Mouse (Mus musculus) neural tube, embryonic 12.5 days (tissue): ENCODE results near the gene Synrg. TPM values are rescaled to one million over a fixed set of nuclear protein-coding genes. Genes with fewer than 3 reads are reported as not detected.

Experiments
- ATAC-seq: fragments of 200-750 bp; cut with Nextera tagmentation; 2 replicates; pipeline ENCODE4 v1.8.0; 2017; ENCODE audit warnings: low read depth, mild to moderate bottlenecking, moderate TSS enrichment, moderate library complexity; ENCODE audit not compliant: low FRiP score
- H3K27ac ChIP-seq: fragments of 300-500 bp; sonication (generic); 2 replicates; pipeline ENCODE4 v1.5.1; 2016
- H3K27me3 ChIP-seq: fragments of 300-500 bp; sonication (generic); replicated peaks from 2 replicates; pipeline ENCODE4 v1.6.1; 2016; ENCODE audit warnings: mild to moderate bottlenecking
- H3K36me3 ChIP-seq: fragments of 300-500 bp; sonication (generic); 2 replicates; pipeline ENCODE4 v1.6.1; 2016; ENCODE audit warnings: mild to moderate bottlenecking
- H3K4me1 ChIP-seq: fragments of 300-500 bp; sonication (generic); 2 replicates; pipeline ENCODE4 v1.6.1; 2016
- H3K4me2 ChIP-seq: fragments of 300-500 bp; sonication (generic); replicated peaks from 2 replicates; pipeline ENCODE4 v1.6.1; 2016; ENCODE audit warnings: mild to moderate bottlenecking
- H3K4me3 ChIP-seq: fragments of 300-500 bp; sonication (generic); 2 replicates; pipeline ENCODE4 v1.5.1; 2016
- H3K9ac ChIP-seq: fragments of 300-500 bp; sonication (generic); 2 replicates; pipeline ENCODE4 v1.6.1; 2016; ENCODE audit warnings: mild to moderate bottlenecking
- H3K9me3 ChIP-seq: fragments of 300-500 bp; sonication (generic); 2 replicates; pipeline ENCODE4 v1.6.1; 2016; ENCODE audit warnings: mild to moderate bottlenecking
- WGBS: fragments of 180-500 bp; shearing (Covaris S2); methylation state at CpG from one replicate; pipeline ENCODE4 v1.1.7; 2016; 5-methylcytosine and 5-hydroxymethylcytosine counted together
- polyA plus RNA-seq: library from polyadenylated mRNA; unstranded; fragments of >200 nt; fragmentation: Nextera tagmentation; extraction: Ambion mirVana; gene quantifications from 2 replicates; pipeline ENCODE4 v1.2.1, GENCODE M21; 2016

The Synrg gene
- polyA plus RNA-seq, 1 experiment from 2014 or later: 27.9 TPM

GRCm38 (mm10) chr11:84053524-84054163 is 89.4 kb downstream of the Synrg start:
- Histone ChIP-seq H3K27me3 (no peaks in the 10 kb centered on the region), H3K4me3 (no peak overlapping the region), H3K27ac (peak overlapping the region; percentile 16; the same call in 1 of the 2 replicates), H3K36me3 (no peaks in the 10 kb centered on the region), H3K9ac (no peak overlapping the region), H3K9me3 (0 out of 2 replicates have a peak, but pooled peaks cover 7% of the 10 kb centered on the region), H3K4me1 (peaks cover 9% of the 10 kb centered on the region; the same call in 1 of the 2 replicates), H3K4me2 (no peak overlapping the region)
- ATAC-seq: no peak
- 65% methylated on average over 10 of the region's 10 CpGs for WGBS

DNA sequence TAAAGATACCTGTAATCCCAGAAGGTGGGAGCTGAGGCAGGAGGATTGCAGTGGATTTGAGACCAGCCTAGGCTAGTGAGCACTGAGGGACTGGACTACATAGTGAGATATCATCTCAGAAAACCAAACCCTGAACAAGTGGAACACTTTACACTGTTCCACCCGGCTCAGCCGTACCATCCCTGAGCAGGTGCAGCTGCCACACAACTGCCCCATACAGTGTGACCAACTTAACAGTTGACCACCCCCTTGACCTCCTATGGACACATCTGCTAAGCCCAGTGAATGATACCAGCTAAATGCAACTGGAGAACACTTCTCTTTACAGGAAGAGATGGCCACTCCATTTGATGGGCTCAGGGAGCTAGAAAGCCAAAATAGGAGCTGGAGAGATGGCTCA is 93.2 kb downstream of the Synrg start:
- H3K4me3 ChIP-seq: no peak overlapping the region
- no peak for ATAC-seq
- H3K9ac ChIP-seq: no peak overlapping the region
- H3K36me3 ChIP-seq: no peaks in the 10 kb centered on the region
- H3K4me2 ChIP-seq: no peak overlapping the region
- peaks cover 9% of the 10 kb centered on the region; the same call in 1 of the 2 replicates for H3K4me1 ChIP-seq
- H3K27me3 ChIP-seq: no peaks in the 10 kb centered on the region
- H3K9me3 ChIP-seq: 0 out of 2 replicates have a peak, but pooled peaks cover 7% of the 10 kb centered on the region
- no peak overlapping the region for H3K27ac ChIP-seq
- 92% methylated on average over 2 of the region's 2 CpGs for whole genome bisulfite sequencing

DNA sequence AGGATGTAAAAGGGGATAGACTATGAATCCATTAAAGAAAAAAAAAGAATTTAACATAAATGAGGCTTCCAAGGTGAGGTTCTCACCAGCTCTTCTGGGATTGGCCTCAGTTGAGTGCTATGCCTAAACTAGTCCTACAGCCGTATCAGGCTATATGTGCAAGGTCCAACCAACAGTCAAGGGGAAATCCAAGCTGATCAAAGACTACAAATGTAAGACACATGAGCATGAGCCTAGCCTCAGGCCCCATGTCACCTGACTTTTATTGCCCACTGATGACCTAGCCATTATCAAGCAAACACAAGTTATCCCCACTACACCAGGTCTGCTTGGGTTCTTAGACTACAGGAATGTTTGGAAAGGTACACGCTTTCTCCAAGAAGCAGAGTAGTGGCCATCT is 95.6 kb downstream of the Synrg start:
- ATAC-seq: no peak
- no peak overlapping the region for H3K4me2 ChIP-seq
- H3K36me3 ChIP-seq: no peaks in the 10 kb centered on the region
- H3K27ac ChIP-seq: no peak overlapping the region
- H3K4me3 ChIP-seq: no peak overlapping the region
- no peaks in the 10 kb centered on the region for H3K27me3 ChIP-seq
- 96% methylated on average over 2 of the region's 2 CpGs for WGBS
- no peaks in the 10 kb centered on the region for H3K4me1 ChIP-seq
- H3K9ac ChIP-seq: no peak overlapping the region
- H3K9me3 ChIP-seq: 0 out of 2 replicates have a peak, but pooled peaks cover 7% of the 10 kb centered on the region

DNA sequence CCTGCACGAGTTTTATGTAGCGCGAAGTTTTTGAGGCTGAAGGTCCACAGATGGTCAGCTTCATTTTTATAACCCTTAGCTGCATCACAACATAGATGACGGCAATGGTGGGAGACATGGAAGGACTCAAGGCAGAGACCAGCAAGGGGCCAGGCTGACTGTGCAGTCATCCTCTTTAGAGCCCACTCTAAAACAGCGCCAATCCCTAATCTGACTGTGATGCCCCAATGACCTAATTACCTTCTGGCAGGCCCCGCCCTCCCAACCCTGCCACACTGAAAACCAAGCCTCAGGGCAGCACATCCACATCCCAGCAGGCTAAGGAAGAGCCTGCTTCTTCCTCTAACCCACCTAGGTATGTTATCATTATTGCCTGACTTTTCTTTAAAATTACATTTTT is 96.4 kb downstream of the Synrg start:
- 66% methylated on average over 6 of the region's 6 CpGs for WGBS
- H3K4me2 ChIP-seq: no peak overlapping the region
- no peak overlapping the region for H3K9ac ChIP-seq

DNA sequence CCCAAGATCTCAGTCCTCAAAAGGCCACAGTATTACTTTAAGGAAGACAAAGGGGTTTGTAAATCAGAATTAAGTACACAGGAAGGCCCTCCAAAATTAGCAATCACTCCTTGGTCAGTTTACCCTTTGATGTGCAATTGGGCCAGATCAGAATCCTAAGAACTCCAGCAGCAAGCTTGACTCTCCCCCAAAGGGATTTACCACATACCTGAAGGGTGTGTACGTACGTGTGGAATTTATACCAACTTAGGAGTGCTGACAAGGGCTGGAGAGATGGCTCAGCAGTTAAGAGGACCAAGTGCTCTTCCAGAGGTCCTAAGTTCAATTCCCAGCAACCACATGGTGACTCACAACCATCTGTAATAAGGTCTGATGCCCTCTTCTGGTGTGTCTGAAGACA is 97.7 kb downstream of the Synrg start:
- H3K4me1 ChIP-seq: peaks cover 8% of the 10 kb centered on the region
- ATAC-seq: no peak

More for the DNA sequence above, 96.4 kb downstream of the Synrg start:
- Histone ChIP-seq H3K4me3 (no peak overlapping the region), H3K27me3 (no peaks in the 10 kb centered on the region), H3K4me1 (no peaks in the 10 kb centered on the region), H3K36me3 (no peaks in the 10 kb centered on the region), H3K9me3 (0 out of 2 replicates have a peak, but pooled peaks cover 3% of the 10 kb centered on the region), H3K27ac (no peak overlapping the region)
- ATAC-seq: no peak

GRCm38 (mm10) chr11:84062805-84063204 is 98.6 kb downstream of the Synrg start:
- Histone ChIP-seq H3K27me3 (peaks cover 10% of the 10 kb centered on the region; the same call in 1 of the 2 replicates), H3K4me3 (no peak overlapping the region), H3K4me2 (no peak overlapping the region), H3K36me3 (no peaks in the 10 kb centered on the region), H3K27ac (no peak overlapping the region), H3K9me3 (no peaks in the 10 kb centered on the region), H3K4me1 (peaks cover 17% of the 10 kb centered on the region), H3K9ac (no peak overlapping the region)
- WGBS: 59% methylated on average over 2 of the region's 2 CpGs
- no peak for ATAC-seq

More for the DNA sequence above, 97.7 kb downstream of the Synrg start:
- H3K27me3 ChIP-seq: peaks cover 2% of the 10 kb centered on the region; the same call in 1 of the 2 replicates
- H3K9ac ChIP-seq: no peak overlapping the region
- H3K4me2 ChIP-seq: no peak overlapping the region
- no peaks in the 10 kb centered on the region for H3K9me3 ChIP-seq
- no peaks in the 10 kb centered on the region for H3K36me3 ChIP-seq
- H3K27ac ChIP-seq: no peak overlapping the region
- no peak overlapping the region for H3K4me3 ChIP-seq
- 95% methylated on average over 2 of the region's 2 CpGs for WGBS

DNA sequence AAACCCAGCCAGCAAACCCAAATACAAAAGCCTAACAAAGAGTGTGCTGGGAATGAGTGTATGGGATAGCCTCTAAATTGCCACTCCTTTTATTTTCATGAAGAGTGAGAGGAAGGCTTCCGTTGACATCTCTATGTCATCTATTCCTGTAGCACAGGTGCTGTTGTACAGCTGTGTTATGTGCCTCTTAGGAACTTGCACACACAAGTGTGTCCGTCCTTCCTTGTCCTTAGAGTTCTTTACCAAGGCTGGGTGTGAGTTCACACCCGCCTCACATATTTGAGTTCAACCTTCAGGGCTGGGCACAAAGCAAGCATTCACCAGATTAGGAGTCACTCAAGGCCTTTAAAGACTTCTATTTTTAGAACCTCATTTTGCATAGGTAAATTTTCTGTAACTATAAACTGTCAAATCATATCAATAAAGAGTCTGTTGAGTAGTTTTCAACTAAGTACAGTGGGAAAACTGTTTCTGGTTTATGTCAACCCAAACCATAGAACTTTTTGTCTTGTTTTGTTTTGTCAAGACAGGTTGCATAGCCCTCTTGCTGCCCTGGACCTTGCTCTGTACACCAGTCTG is 99.5 kb downstream of the Synrg start:
- Histone ChIP-seq H3K4me1 (peaks cover 20% of the 10 kb centered on the region), H3K9me3 (no peaks in the 10 kb centered on the region), H3K27me3 (peaks cover 10% of the 10 kb centered on the region; the same call in 1 of the 2 replicates), H3K9ac (no peak overlapping the region), H3K4me3 (no peak overlapping the region), H3K27ac (no peak overlapping the region), H3K4me2 (no peak overlapping the region), H3K36me3 (no peaks in the 10 kb centered on the region)
- WGBS: 91% methylated on average over 3 of the region's 3 CpGs
- ATAC-seq: no peak

GRCm38 (mm10) chr11:84066071-84066481 is 101.8 kb downstream of the Synrg start:
- Histone ChIP-seq H3K4me3 (0 out of 2 replicates have a peak overlapping the region, but pooled peaks have one; percentile 1), H3K27ac (no peak overlapping the region), H3K36me3 (no peaks in the 10 kb centered on the region), H3K9ac (no peak overlapping the region), H3K4me1 (peaks cover 20% of the 10 kb centered on the region), H3K27me3 (peaks cover 24% of the 10 kb centered on the region; the same call in 1 of the 2 replicates), H3K4me2 (peak overlapping the region; percentile 27; the same call in 1 of the 2 replicates), H3K9me3 (no peaks in the 10 kb centered on the region)
- ATAC-seq: no peak
- 2% methylated on average over 11 of the region's 11 CpGs for WGBS

- Histone ChIP-seq H3K27me3 (peaks cover 24% of the 10 kb centered on the region; the same call in 1 of the 2 replicates), H3K4me3 (peak overlapping the region; percentile 64; the same call in 1 of the 2 replicates), H3K4me2 (peak overlapping the region; percentile 91), H3K9me3 (no peaks in the 10 kb centered on the region), H3K4me1 (peaks cover 20% of the 10 kb centered on the region), H3K27ac (no peak overlapping the region), H3K36me3 (no peaks in the 10 kb centered on the region), H3K9ac (no peak overlapping the region)
- 2% methylated on average over 18 of the region's 18 CpGs for WGBS
- no peak for ATAC-seq
Observed at GRCm38 (mm10) chr11:84066927-84067645, 102.9 kb downstream of the Synrg start.

DNA sequence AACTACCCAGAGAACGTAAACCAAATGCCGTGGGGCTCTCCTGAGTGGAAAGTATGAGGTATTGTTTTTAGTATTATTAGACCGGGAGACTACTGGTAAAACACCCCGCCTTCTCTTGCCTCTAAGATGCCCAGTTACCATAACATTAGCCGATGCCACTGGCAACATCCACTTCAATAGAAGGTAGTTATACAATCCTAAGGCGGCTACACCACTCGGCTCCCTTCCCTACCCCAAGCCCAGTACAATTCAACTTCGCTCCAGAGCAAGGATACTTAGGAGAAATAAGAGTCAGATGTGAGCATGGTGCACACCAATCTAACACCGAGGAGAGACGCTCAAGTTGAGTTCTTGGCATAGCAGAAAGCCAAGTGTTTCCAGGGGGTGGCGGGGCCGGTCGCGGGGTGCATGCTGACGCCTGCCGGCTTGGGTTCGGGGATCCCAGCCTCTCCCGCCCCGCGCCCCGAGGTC is 103.5 kb downstream of the Synrg start:
- Histone ChIP-seq H3K36me3 (no peaks in the 10 kb centered on the region), H3K4me3 (peak overlapping the region; percentile 64), H3K27me3 (peaks cover 24% of the 10 kb centered on the region; the same call in 1 of the 2 replicates), H3K9me3 (no peaks in the 10 kb centered on the region), H3K9ac (peak overlapping the region; percentile 69), H3K4me2 (peak overlapping the region; percentile 91), H3K4me1 (peaks cover 20% of the 10 kb centered on the region), H3K27ac (no peak overlapping the region)
- WGBS: under 1% methylated on average over 21 of the region's 21 CpGs
- peak; percentile 13; the same call in 1 of the 2 replicates for ATAC-seq

DNA sequence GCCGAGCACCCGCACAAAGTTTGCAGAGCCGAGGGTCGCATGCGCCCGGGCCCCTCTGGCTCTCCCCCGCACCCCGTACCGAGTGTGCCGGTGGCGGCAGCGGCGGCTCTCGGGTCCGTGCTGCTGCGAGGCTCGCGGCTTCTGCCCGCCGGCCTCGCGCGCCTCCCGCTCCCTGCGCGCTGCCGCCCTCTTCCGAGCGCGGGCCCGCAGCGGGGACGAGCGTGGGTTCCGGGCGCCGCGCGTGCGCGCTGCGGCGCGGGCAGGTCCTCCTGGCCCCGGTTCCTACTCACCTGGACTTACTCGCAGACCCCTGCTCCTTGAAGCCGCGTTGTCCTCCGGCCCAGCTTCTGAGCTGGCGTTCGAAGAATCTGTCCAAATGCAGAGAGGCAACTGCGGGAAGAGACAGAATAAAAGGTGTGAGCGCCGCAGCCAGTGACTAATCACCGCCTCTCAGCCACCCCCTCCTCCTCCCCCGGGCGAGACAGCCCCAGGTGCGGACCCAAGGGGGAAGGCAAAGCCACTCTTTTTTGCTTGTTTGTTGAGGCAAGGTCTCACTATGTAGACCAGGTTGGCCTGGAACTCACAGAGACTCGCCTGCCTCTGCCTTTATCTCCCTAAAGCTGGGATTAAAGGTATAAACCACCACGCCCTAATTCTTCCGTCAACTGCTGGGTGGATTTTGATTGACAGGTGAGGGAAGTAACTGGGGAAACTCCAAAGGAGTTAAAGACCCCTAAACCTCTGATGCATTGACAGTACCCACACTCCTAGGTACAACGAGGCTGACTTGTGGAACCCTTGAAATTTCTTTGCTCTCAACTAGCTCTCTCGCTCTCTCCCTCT is 104.2 kb downstream of the Synrg start:
- Histone ChIP-seq H3K27me3 (peaks cover 24% of the 10 kb centered on the region; the same call in 1 of the 2 replicates), H3K9me3 (no peaks in the 10 kb centered on the region), H3K27ac (no peak overlapping the region), H3K9ac (peak overlapping the region; percentile 69), H3K36me3 (no peaks in the 10 kb centered on the region), H3K4me1 (peaks cover 20% of the 10 kb centered on the region), H3K4me3 (peak overlapping the region; percentile 64), H3K4me2 (peak overlapping the region; percentile 91)
- peak; percentile 58 for ATAC-seq
- 2% methylated on average over 62 of the region's 63 CpGs for WGBS
